Mouse (Mus musculus): Measurements from ENCODE around the gene Syde1. TPM values are rescaled to one million over a fixed set of nuclear protein-coding genes. Genes with fewer than 3 reads are reported as not detected.
"Not testable (repeated sequence)": the region's sequence is repeated elsewhere in the genome, so short reads cannot be mapped to it uniquely, and the experiment has no call there.

The Syde1 gene
- polyA plus RNA-seq (2014; fragmentation: Nextera tagmentation; extraction: Ambion mirVana) = 13.5 and 17.1 TPM in 2 replicates

DNA sequence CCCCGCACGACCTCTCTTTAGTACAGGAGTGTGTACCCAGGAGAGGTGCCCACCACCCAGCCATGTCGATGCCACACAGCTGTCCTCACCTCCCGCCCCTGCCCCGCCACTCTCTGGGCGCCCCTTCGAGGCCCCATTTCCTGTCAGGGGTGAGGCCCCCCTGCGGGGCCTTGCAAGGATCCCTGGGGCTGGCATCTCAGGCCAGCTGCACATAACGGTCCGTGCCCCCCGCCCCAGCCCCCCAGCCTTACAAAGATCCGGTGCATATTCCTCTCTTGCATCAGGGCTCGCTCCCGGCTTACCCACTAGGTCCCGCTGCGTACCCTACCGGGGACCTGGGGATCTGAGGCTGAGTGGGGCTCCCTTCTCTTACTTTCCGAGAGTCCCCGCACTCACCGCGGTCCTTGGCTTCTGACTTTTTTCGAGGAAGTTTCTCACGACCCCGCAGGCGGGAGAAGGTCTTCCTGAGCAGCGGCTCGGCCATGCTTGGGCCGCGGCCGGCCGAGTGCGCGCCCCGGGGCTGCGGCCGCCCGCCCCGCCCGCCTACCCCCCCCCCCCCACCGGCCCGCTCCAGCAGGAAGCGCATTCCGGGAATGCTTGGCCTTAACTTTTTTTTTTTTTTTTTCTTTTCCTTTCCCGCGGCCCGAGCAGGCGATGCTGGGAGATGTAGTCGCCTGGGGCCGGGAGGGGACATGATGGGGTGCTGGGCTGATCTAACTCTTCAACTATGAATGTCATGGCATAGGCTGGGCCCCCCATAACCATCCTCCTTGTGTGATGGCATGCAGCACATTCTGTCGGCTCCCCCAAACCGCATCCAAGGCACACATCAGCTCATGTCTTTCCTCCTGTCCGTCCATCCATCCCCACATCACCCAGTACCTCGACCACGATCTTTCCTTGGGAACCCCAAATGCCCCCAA is at the start of gene Syde1:
TSS of gene Syde1 (minus strand) at position 559 of the 923 bp plus-strand sequence.
- DNase-seq (ENCODE audit: low spot score) (peak; percentile 76), ATAC-seq (replicated peaks; ENCODE audit: insufficient number of reproducible peaks, low FRiP score, low TSS enrichment, low read depth) (peak; percentile 66)
- Histone ChIP-seq H3K9ac (replicated peaks; ENCODE audit: low read length) (peak within 1 kb of the TSS; percentile 73), H3K27me3 (ENCODE audit: control insufficient read depth, insufficient read depth, low read length) (no peaks in the 10 kb centered on the region), H3K36me3 (replicated peaks; ENCODE audit: control insufficient read depth, insufficient read depth, low read depth, low read length) (peaks cover 8% of the 10 kb centered on the region), H3K27ac (replicated peaks; ENCODE audit: low read depth, low read length) (peak within 1 kb of the TSS; percentile 47; the same call in 1 of the 2 replicates), H3K9me3 (replicated peaks; ENCODE audit: control insufficient read depth, low read length) (no peaks in the 10 kb centered on the region), H3K4me1 (ENCODE audit: control insufficient read depth, insufficient read depth, low read length) (no peaks in the 10 kb centered on the region), H3K4me2 (ENCODE audit: low read depth, low read length) (peak within 1 kb of the TSS; percentile 76), H3K4me3 (ENCODE audit: low read depth, low read length) (peak within 1 kb of the TSS; percentile 60)
- 5% methylated on average over 45 of the region's 54 CpGs for WGBS

- no peak overlapping the region for H3K27ac ChIP-seq (replicated peaks; ENCODE audit: low read depth, low read length)
- no peaks in the 10 kb centered on the region for H3K36me3 ChIP-seq (replicated peaks; ENCODE audit: control insufficient read depth, insufficient read depth, low read depth, low read length)
- ATAC-seq (replicated peaks; ENCODE audit: insufficient number of reproducible peaks, low FRiP score, low TSS enrichment, low read depth) (0 out of 2 replicates have a peak, but pooled peaks have one; percentile 23), DNase-seq (ENCODE audit: low spot score) (peak; percentile 56)
- H3K9ac ChIP-seq (replicated peaks; ENCODE audit: low read length) = no peak overlapping the region
- no peaks in the 10 kb centered on the region for H3K9me3 ChIP-seq (replicated peaks; ENCODE audit: control insufficient read depth, low read length)
- no peak overlapping the region for H3K4me2 ChIP-seq (ENCODE audit: low read depth, low read length)
- WGBS = 27% methylated on average over 6 of the region's 6 CpGs
- no peaks in the 10 kb centered on the region for H3K27me3 ChIP-seq (ENCODE audit: control insufficient read depth, insufficient read depth, low read length)
- no peaks in the 10 kb centered on the region for H3K4me1 ChIP-seq (ENCODE audit: control insufficient read depth, insufficient read depth, low read length)
- H3K4me3 ChIP-seq (ENCODE audit: low read depth, low read length) = no peak overlapping the region
These were observed 40.5 kb upstream of the Syde1 start for GRCm38 (mm10) chr10:78632311-78632710.

- no peak for ATAC-seq (replicated peaks; ENCODE audit: insufficient number of reproducible peaks, low FRiP score, low TSS enrichment, low read depth)
- H3K4me2 ChIP-seq (ENCODE audit: low read depth, low read length) = no peak overlapping the region
- 88% methylated on average over 4 of the region's 4 CpGs for WGBS
These were observed 38.4 kb upstream of the Syde1 start for GRCm38 (mm10) chr10:78630194-78630593.

GRCm38 (mm10) chr10:78623143-78623542 is 31.4 kb upstream of the Syde1 start:
- not testable (repeated sequence) for H3K9ac ChIP-seq (replicated peaks; ENCODE audit: low read length); H3K4me2 ChIP-seq (ENCODE audit: low read depth, low read length); DNase-seq (ENCODE audit: low spot score); H3K27ac ChIP-seq (replicated peaks; ENCODE audit: low read depth, low read length); H3K9me3 ChIP-seq (replicated peaks; ENCODE audit: control insufficient read depth, low read length); H3K4me1 ChIP-seq (ENCODE audit: control insufficient read depth, insufficient read depth, low read length); H3K27me3 ChIP-seq (ENCODE audit: control insufficient read depth, insufficient read depth, low read length); ATAC-seq (replicated peaks; ENCODE audit: insufficient number of reproducible peaks, low FRiP score, low TSS enrichment, low read depth); H3K36me3 ChIP-seq (replicated peaks; ENCODE audit: control insufficient read depth, insufficient read depth, low read depth, low read length); H3K4me3 ChIP-seq (ENCODE audit: low read depth, low read length)
- WGBS = 81% methylated on average over 3 of the region's 3 CpGs

More at GRCm38 (mm10) chr10:78630194-78630593, 38.4 kb upstream of the Syde1 start:
- Histone ChIP-seq H3K4me1 (ENCODE audit: control insufficient read depth, insufficient read depth, low read length) (no peaks in the 10 kb centered on the region), H3K27me3 (ENCODE audit: control insufficient read depth, insufficient read depth, low read length) (no peaks in the 10 kb centered on the region), H3K9me3 (replicated peaks; ENCODE audit: control insufficient read depth, low read length) (no peaks in the 10 kb centered on the region), H3K27ac (replicated peaks; ENCODE audit: low read depth, low read length) (no peak overlapping the region), H3K9ac (replicated peaks; ENCODE audit: low read length) (no peak overlapping the region), H3K36me3 (replicated peaks; ENCODE audit: control insufficient read depth, insufficient read depth, low read depth, low read length) (no peaks in the 10 kb centered on the region), H3K4me3 (ENCODE audit: low read depth, low read length) (no peak overlapping the region)
- no peak for DNase-seq (ENCODE audit: low spot score)

DNA sequence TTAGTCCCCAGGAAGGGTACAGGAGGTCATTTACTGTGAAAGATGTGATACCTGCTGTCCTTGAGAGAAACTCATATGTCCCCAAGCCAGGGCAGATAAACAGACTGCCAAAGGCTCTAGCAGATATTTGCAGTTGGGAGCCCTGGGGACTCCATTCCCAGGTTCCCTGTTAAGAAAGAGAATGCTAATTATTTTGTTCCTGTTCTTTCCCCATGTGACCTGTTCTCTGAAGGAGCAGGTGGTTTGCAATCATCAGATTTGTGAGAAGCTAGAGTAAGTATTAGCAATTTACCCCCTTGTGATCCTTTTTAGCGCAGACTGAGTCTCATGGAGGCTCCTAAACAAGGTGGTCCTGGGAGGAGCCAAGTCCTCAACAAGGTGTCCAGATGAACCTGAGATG is 26.2 kb upstream of the Syde1 start, which contains the start of gene Olfr1357:
TSS of gene Olfr1357 (minus strand) at position 101 of the 400 bp plus-strand sequence.
- Histone ChIP-seq H3K36me3 (replicated peaks; ENCODE audit: control insufficient read depth, insufficient read depth, low read depth, low read length) (no peaks in the 10 kb centered on the region), H3K27me3 (ENCODE audit: control insufficient read depth, insufficient read depth, low read length) (no peaks in the 10 kb centered on the region), H3K9ac (replicated peaks; ENCODE audit: low read length) (no peak within 1 kb of the TSS), H3K4me3 (ENCODE audit: low read depth, low read length) (no peak within 1 kb of the TSS), H3K9me3 (replicated peaks; ENCODE audit: control insufficient read depth, low read length) (no peaks in the 10 kb centered on the region), H3K4me1 (ENCODE audit: control insufficient read depth, insufficient read depth, low read length) (no peaks in the 10 kb centered on the region), H3K27ac (replicated peaks; ENCODE audit: low read depth, low read length) (no peak within 1 kb of the TSS), H3K4me2 (ENCODE audit: low read depth, low read length) (no peak within 1 kb of the TSS)
- 92% methylated on average over 1 of the region's 1 CpGs for WGBS
- DNase-seq (ENCODE audit: low spot score) = no peak
- no peak for ATAC-seq (replicated peaks; ENCODE audit: insufficient number of reproducible peaks, low FRiP score, low TSS enrichment, low read depth)

GRCm38 (mm10) chr10:78607602-78608001 is 15.8 kb upstream of the Syde1 start:
- Histone ChIP-seq H3K27me3 (ENCODE audit: control insufficient read depth, insufficient read depth, low read length) (no peaks in the 10 kb centered on the region), H3K4me2 (ENCODE audit: low read depth, low read length) (no peak overlapping the region), H3K4me3 (ENCODE audit: low read depth, low read length) (no peak overlapping the region), H3K4me1 (ENCODE audit: control insufficient read depth, insufficient read depth, low read length) (no peaks in the 10 kb centered on the region), H3K9ac (replicated peaks; ENCODE audit: low read length) (no peak overlapping the region), H3K27ac (replicated peaks; ENCODE audit: low read depth, low read length) (no peak overlapping the region), H3K36me3 (replicated peaks; ENCODE audit: control insufficient read depth, insufficient read depth, low read depth, low read length) (no peaks in the 10 kb centered on the region), H3K9me3 (replicated peaks; ENCODE audit: control insufficient read depth, low read length) (no peaks in the 10 kb centered on the region)
- WGBS = 75% methylated on average over 3 of the region's 3 CpGs
- ATAC-seq (replicated peaks; ENCODE audit: insufficient number of reproducible peaks, low FRiP score, low TSS enrichment, low read depth) (no peak), DNase-seq (ENCODE audit: low spot score) (no peak)

- Histone ChIP-seq H3K9me3 (replicated peaks; ENCODE audit: control insufficient read depth, low read length) (no peaks in the 10 kb centered on the region), H3K27ac (replicated peaks; ENCODE audit: low read depth, low read length) (no peak overlapping the region), H3K9ac (replicated peaks; ENCODE audit: low read length) (no peak overlapping the region), H3K4me1 (ENCODE audit: control insufficient read depth, insufficient read depth, low read length) (no peaks in the 10 kb centered on the region), H3K4me3 (ENCODE audit: low read depth, low read length) (no peak overlapping the region), H3K4me2 (ENCODE audit: low read depth, low read length) (no peak overlapping the region), H3K27me3 (ENCODE audit: control insufficient read depth, insufficient read depth, low read length) (no peaks in the 10 kb centered on the region), H3K36me3 (replicated peaks; ENCODE audit: control insufficient read depth, insufficient read depth, low read depth, low read length) (no peaks in the 10 kb centered on the region)
- peak; percentile 51 for DNase-seq (ENCODE audit: low spot score)
- ATAC-seq (replicated peaks; ENCODE audit: insufficient number of reproducible peaks, low FRiP score, low TSS enrichment, low read depth) = no peak
- 42% methylated on average over 3 of the region's 3 CpGs for WGBS
These were observed 13.3 kb upstream of the Syde1 start for GRCm38 (mm10) chr10:78605080-78605479.

- ATAC-seq (replicated peaks; ENCODE audit: insufficient number of reproducible peaks, low FRiP score, low TSS enrichment, low read depth) (no peak), DNase-seq (ENCODE audit: low spot score) (no peak)
- Histone ChIP-seq H3K4me3 (ENCODE audit: low read depth, low read length) (no peak overlapping the region), H3K36me3 (replicated peaks; ENCODE audit: control insufficient read depth, insufficient read depth, low read depth, low read length) (no peaks in the 10 kb centered on the region), H3K9ac (replicated peaks; ENCODE audit: low read length) (no peak overlapping the region), H3K27ac (replicated peaks; ENCODE audit: low read depth, low read length) (no peak overlapping the region), H3K27me3 (ENCODE audit: control insufficient read depth, insufficient read depth, low read length) (no peaks in the 10 kb centered on the region), H3K4me1 (ENCODE audit: control insufficient read depth, insufficient read depth, low read length) (no peaks in the 10 kb centered on the region), H3K9me3 (replicated peaks; ENCODE audit: control insufficient read depth, low read length) (no peaks in the 10 kb centered on the region), H3K4me2 (ENCODE audit: low read depth, low read length) (no peak overlapping the region)
- WGBS = 87% methylated on average over 5 of the region's 5 CpGs
These were observed 8.1 kb upstream of the Syde1 start for GRCm38 (mm10) chr10:78599865-78600264.
